Mouse (Mus musculus): ENCODE results near the gene 1700123L14Rik.
"Not testable (repeated sequence)": the region's sequence is repeated elsewhere in the genome, so short reads cannot be mapped to it uniquely, and the experiment has no call there.

Gene 1700123L14Rik

DNA sequence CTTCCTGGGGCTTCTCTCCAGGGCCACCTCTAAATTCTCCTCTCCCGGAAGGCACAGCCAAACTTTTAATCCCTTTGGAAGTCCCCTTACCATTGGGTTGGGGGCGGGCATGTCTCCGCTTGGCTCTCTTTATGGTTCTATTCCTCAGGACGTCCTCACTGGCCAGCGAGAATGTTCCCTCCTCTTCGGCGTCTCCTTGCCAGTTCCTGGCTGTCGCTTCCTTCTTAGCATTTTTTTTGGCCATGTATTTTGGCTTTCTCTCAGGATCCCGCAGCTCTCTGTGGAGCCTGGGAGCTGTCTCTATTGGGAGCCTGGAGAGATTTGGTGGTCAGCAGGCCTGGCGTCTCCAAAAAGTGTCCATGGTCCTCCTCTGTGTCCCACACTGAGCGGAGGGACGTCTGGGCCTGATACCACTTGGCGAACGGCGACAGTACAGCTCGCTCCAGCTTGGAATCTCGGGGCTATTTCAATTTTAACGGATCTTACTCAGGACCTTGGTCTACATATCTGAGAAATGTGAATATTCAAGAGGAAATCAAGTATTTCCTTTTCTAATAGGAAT lies at the start of gene 1700123L14Rik:
Gene 1700123L14Rik (minus strand): TSS at position 426 of the 562 bp plus-strand sequence.
- no peaks in the 10 kb centered on the region for H3K27me3 ChIP-seq (ENCODE audit: control insufficient read depth, insufficient read depth, low read length, poor library complexity, severe bottlenecking)
- no peaks in the 10 kb centered on the region for H3K36me3 ChIP-seq (ENCODE audit: control insufficient read depth, insufficient read depth, low read length, poor library complexity, severe bottlenecking)
- DNase-seq (ENCODE audit: low read depth, low spot score): no peak

DNA sequence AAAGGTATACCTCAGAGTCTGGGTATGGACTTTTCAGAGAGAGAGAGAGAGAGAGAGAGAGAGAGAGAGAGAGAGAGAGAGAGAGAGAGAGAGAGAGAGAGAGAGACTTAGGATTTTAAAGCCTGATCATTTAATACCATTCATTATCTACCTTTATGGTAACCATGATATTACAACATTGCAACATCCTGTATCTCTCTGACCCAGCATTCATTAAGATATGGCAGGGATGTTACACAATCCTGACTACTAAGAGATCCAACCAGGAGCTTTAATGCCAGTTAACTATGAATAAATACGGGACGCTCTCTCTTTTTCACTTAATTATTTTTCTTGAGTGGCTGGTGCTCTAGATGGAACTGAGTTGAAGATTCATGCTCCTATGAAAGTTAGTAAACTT lies 39.4 kb upstream of the 1700123L14Rik start:
- DNase-seq (ENCODE audit: low read depth, low spot score): no peak
- H3K36me3 ChIP-seq (ENCODE audit: control insufficient read depth, insufficient read depth, low read length, poor library complexity, severe bottlenecking): no peaks in the 10 kb centered on the region

DNA sequence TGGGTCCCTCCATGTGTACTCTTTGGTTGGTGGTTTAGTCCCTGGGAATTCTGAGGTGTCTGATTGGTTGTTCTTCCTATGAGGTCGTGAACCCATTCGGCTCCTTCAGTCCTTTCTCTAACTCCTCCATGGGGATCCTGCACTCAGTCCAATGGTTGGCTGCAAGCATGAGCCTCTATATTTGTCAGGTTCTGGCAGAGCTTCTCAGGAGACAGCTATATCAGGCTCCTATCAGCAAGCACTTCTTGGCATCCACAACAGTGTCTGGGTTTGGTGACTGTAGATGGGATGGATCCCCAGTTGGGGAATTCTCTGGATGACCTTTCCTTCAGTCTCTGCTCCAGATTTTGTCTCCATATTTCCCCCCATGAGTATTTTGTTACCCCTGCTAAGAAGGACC lies 32.9 kb upstream of the 1700123L14Rik start:
- not testable (repeated sequence) for H3K27me3 ChIP-seq (ENCODE audit: control insufficient read depth, insufficient read depth, low read length, poor library complexity, severe bottlenecking); DNase-seq (ENCODE audit: low read depth, low spot score); H3K36me3 ChIP-seq (ENCODE audit: control insufficient read depth, insufficient read depth, low read length, poor library complexity, severe bottlenecking)

More for the DNA sequence above, 39.4 kb upstream of the 1700123L14Rik start:
- no peaks in the 10 kb centered on the region for H3K27me3 ChIP-seq (ENCODE audit: control insufficient read depth, insufficient read depth, low read length, poor library complexity, severe bottlenecking)

- H3K36me3 ChIP-seq (ENCODE audit: control insufficient read depth, insufficient read depth, low read length, poor library complexity, severe bottlenecking): no peaks in the 10 kb centered on the region
- H3K27me3 ChIP-seq (ENCODE audit: control insufficient read depth, insufficient read depth, low read length, poor library complexity, severe bottlenecking): no peaks in the 10 kb centered on the region
These were observed 20.5 kb upstream of the 1700123L14Rik start for GRCm38 (mm10) chr6:96186517-96186916.

GRCm38 (mm10) chr6:96183392-96183791 lies 17.3 kb upstream of the 1700123L14Rik start:
- no peaks in the 10 kb centered on the region for H3K36me3 ChIP-seq (ENCODE audit: control insufficient read depth, insufficient read depth, low read length, poor library complexity, severe bottlenecking)
- H3K27me3 ChIP-seq (ENCODE audit: control insufficient read depth, insufficient read depth, low read length, poor library complexity, severe bottlenecking): no peaks in the 10 kb centered on the region
- DNase-seq (ENCODE audit: low read depth, low spot score): no peak

More at GRCm38 (mm10) chr6:96186517-96186916, 20.5 kb upstream of the 1700123L14Rik start:
- DNase-seq (ENCODE audit: low read depth, low spot score): no peak

GRCm38 (mm10) chr6:96178530-96178929 lies 12.5 kb upstream of the 1700123L14Rik start:
- H3K27me3 ChIP-seq (ENCODE audit: control insufficient read depth, insufficient read depth, low read length, poor library complexity, severe bottlenecking): no peaks in the 10 kb centered on the region
- no peak for DNase-seq (ENCODE audit: low read depth, low spot score)
- H3K36me3 ChIP-seq (ENCODE audit: control insufficient read depth, insufficient read depth, low read length, poor library complexity, severe bottlenecking): no peaks in the 10 kb centered on the region

DNA sequence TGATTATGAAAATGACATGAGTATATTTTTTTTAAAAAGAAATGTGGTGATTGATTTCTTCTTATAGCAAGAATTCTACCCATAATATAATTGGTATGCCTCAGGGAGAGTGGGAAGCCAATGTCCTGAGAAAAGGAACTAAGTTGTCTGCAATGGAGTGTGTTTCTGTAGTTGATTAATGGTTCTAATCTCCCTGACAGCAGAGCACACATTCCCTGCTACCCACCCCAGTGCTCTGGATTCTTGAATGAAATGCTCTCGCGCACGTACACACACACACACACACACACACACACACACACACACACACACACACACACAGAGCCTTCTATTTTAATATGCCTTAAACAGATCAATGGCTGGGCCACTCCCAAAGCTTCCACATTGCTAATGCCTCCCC lies 7.6 kb upstream of the 1700123L14Rik start:
- Histone ChIP-seq H3K36me3 (ENCODE audit: control insufficient read depth, insufficient read depth, low read length, poor library complexity, severe bottlenecking) (no peaks in the 10 kb centered on the region), H3K27me3 (ENCODE audit: control insufficient read depth, insufficient read depth, low read length, poor library complexity, severe bottlenecking) (no peaks in the 10 kb centered on the region)
- DNase-seq (ENCODE audit: low read depth, low spot score): no peak

GRCm38 (mm10) chr6:96167031-96167430 lies 988 bp upstream of the 1700123L14Rik start:
- Histone ChIP-seq H3K27me3 (ENCODE audit: control insufficient read depth, insufficient read depth, low read length, poor library complexity, severe bottlenecking) (no peaks in the 10 kb centered on the region), H3K36me3 (ENCODE audit: control insufficient read depth, insufficient read depth, low read length, poor library complexity, severe bottlenecking) (no peaks in the 10 kb centered on the region)
- no peak for DNase-seq (ENCODE audit: low read depth, low spot score)

GRCm38 (mm10) chr6:96165403-96165802 lies 640 bp downstream of the 1700123L14Rik start:
- Histone ChIP-seq H3K27me3 (ENCODE audit: control insufficient read depth, insufficient read depth, low read length, poor library complexity, severe bottlenecking) (no peaks in the 10 kb centered on the region), H3K36me3 (ENCODE audit: control insufficient read depth, insufficient read depth, low read length, poor library complexity, severe bottlenecking) (no peaks in the 10 kb centered on the region)
- no peak for DNase-seq (ENCODE audit: low read depth, low spot score)

- H3K27me3 ChIP-seq (ENCODE audit: control insufficient read depth, insufficient read depth, low read length, poor library complexity, severe bottlenecking): no peaks in the 10 kb centered on the region
- no peaks in the 10 kb centered on the region for H3K36me3 ChIP-seq (ENCODE audit: control insufficient read depth, insufficient read depth, low read length, poor library complexity, severe bottlenecking)
- DNase-seq (ENCODE audit: low read depth, low spot score): no peak
These were observed 22.7 kb downstream of the 1700123L14Rik start for GRCm38 (mm10) chr6:96143326-96143725.

- Histone ChIP-seq H3K36me3 (ENCODE audit: control insufficient read depth, insufficient read depth, low read length, poor library complexity, severe bottlenecking) (no peaks in the 10 kb centered on the region), H3K27me3 (ENCODE audit: control insufficient read depth, insufficient read depth, low read length, poor library complexity, severe bottlenecking) (no peaks in the 10 kb centered on the region)
- DNase-seq (ENCODE audit: low read depth, low spot score): no peak
These were observed 49.3 kb downstream of the 1700123L14Rik start for GRCm38 (mm10) chr6:96116534-96117272.

DNA sequence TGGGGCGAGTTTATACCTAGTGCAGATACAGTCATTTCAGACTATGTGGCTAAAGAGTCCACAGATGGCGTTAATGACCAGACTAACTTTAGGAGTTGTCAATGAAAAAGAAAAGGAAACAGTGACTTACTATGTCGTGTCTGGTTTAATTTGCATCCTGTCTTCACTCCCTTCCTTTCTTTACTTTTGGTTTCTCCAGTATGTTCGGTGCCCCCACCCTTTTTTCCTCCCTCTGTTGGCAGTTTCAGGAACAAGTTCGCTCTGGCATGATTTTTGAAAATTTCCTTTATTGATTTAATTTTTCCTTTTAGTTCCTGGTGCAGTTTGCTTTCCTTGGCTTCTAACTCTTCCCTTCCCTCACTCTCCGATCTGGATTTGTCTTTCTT lies 49.9 kb downstream of the 1700123L14Rik start:
- H3K27me3 ChIP-seq (ENCODE audit: control insufficient read depth, insufficient read depth, low read length, poor library complexity, severe bottlenecking): no peaks in the 10 kb centered on the region
- no peaks in the 10 kb centered on the region for H3K36me3 ChIP-seq (ENCODE audit: control insufficient read depth, insufficient read depth, low read length, poor library complexity, severe bottlenecking)
- no peak for DNase-seq (ENCODE audit: low read depth, low spot score)
